Mouse (Mus musculus): ENCODE measurements at regions not wholly inside any gene's neighbourhood (a gene's known extent, or its start where the extent isn't known, plus 50 kb on each side); places are given as distances from the start of the nearest gene placed in this dataset.

GRCm38 (mm10) chr12:107833001-107833400 lies 170.4 kb downstream of the Bcl11b start:
- DNase-seq (ENCODE audit: extremely low spot score in 1 of 2, low spot score in 2 of 2): no peak
- Histone ChIP-seq H3K27ac (no peak overlapping the region), H3K4me3 (no peak overlapping the region)
- intact Hi-C loops (cut with DNase I): no loop called here
- TF ChIP-seq CTCF (IDR thresholded peaks at IDR 0.05): no peak

DNA sequence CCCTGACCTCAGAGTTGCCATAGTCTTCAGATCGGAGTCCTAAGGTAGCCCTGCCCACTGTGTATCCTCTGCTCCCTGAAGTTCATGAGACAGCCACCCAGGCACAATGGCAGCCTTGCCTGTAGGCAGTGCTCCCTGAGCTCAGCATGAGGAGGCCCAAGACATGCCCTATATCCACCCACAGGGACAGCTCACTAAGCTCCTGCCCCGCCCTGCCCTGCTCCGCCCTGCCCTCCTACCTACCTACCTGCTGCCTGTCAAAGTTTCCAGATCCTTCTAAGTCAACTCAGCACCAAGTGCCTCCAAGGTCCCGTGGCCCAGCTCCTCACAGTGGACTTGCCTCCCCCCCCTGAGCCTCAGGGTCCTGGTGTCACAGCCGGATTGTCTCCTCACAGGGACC lies 168.9 kb downstream of the Bcl11b start:
- TF ChIP-seq CTCF (IDR thresholded peaks at IDR 0.05): no peak
- no peak overlapping the region for H3K27ac ChIP-seq
- intact Hi-C loops (cut with DNase I): no loop called here
- no peak overlapping the region for H3K4me3 ChIP-seq
- no peak for DNase-seq (ENCODE audit: extremely low spot score in 1 of 2, low spot score in 2 of 2)

DNA sequence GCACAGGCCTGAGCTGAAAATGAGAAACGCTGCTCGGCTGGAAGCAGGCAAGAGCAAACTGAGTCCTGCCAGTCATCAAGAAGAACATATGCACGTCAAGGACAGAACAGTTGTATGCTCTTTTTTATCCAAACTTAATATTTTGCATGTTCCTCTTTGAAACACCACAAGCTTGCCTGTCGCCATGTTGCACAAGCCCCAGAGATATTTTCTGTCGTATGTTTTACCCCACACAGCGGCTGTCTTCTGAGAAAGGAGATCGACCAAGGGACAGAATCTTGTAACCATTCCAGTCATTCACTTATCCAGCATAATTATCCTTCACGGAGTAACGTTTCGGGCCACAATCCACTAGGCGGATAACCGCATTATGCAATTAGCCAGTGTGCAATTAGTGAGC lies 165.7 kb downstream of the Bcl11b start:
- Histone ChIP-seq H3K4me3 (no peak overlapping the region), H3K27ac (no peak overlapping the region)
- no peak for TF ChIP-seq CTCF (IDR thresholded peaks at IDR 0.05)
- no peak for DNase-seq (ENCODE audit: extremely low spot score in 1 of 2, low spot score in 2 of 2)
- intact Hi-C loops (cut with DNase I): no loop called here

DNA sequence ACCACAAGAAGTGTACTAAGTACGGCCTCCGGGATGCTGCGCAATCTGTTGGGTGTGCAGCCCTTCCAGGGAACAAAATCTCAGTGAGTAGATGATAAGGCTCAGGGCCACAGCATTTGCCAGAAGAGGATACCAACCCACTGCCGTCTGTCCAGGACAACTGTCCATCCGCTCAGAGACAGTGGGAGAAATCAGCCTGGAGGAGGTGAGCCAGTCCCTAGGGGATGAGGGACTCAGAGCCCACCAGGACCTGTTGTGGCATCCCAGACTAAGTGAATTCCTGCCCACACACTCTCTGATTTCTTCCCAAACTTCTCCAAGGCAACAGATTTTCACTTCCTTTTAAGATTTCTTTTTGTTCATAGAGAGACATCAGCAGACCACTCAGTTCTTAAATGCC lies 158.8 kb downstream of the Bcl11b start:
- no peak overlapping the region for H3K4me3 ChIP-seq
- TF ChIP-seq CTCF (IDR thresholded peaks at IDR 0.05): no peak
- DNase-seq (ENCODE audit: extremely low spot score in 1 of 2, low spot score in 2 of 2): no peak
- intact Hi-C loops (cut with DNase I): no loop called here
- no peak overlapping the region for H3K27ac ChIP-seq

- intact Hi-C loops (cut with DNase I): no loop called here
Measured at GRCm38 (mm10) chr12:107850591-107850990, 152.8 kb downstream of the Bcl11b start.

GRCm38 (mm10) chr12:107852921-107853320 lies 150.5 kb downstream of the Bcl11b start:
- Histone ChIP-seq H3K27ac (no peak overlapping the region), H3K4me3 (no peak overlapping the region)
- DNase-seq (ENCODE audit: extremely low spot score in 1 of 2, low spot score in 2 of 2): no peak
- no peak for TF ChIP-seq CTCF (IDR thresholded peaks at IDR 0.05)
- intact Hi-C loops (cut with DNase I): no loop called here

More at GRCm38 (mm10) chr12:107850591-107850990, 152.8 kb downstream of the Bcl11b start:
- DNase-seq (ENCODE audit: extremely low spot score in 1 of 2, low spot score in 2 of 2): no peak
- no peak overlapping the region for H3K27ac ChIP-seq
- H3K4me3 ChIP-seq: no peak overlapping the region
- TF ChIP-seq CTCF (IDR thresholded peaks at IDR 0.05): no peak

DNA sequence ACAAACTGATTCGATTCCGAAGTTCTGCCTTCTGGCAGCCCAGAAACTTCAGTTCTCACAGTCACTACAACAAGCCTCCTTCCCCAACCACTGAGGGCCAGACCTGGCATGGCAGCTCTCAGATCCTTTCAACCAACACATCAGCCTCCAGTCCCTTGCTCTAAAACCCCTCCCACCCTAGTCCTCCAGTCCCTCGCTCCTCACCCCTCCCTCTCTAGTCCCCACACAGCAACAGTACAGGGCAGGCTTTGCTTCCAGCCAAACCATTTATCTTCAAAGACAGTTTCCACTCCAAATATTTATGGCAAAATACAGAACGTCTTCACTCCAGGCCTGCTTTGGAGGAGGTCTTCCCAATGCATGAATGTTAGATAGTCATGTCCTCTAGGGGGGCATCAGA lies 147.9 kb downstream of the Bcl11b start:
- H3K27ac ChIP-seq: no peak overlapping the region
- no peak for TF ChIP-seq CTCF (IDR thresholded peaks at IDR 0.05)
- H3K4me3 ChIP-seq: no peak overlapping the region
- DNase-seq (ENCODE audit: extremely low spot score in 1 of 2, low spot score in 2 of 2): no peak
- intact Hi-C loops (cut with DNase I): no loop called here

- no peak overlapping the region for H3K27ac ChIP-seq
- no peak for DNase-seq (ENCODE audit: extremely low spot score in 1 of 2, low spot score in 2 of 2)
- no peak for TF ChIP-seq CTCF (IDR thresholded peaks at IDR 0.05)
- no peak overlapping the region for H3K4me3 ChIP-seq
- intact Hi-C loops (cut with DNase I): no loop called here
Measured at GRCm38 (mm10) chr12:107856421-107857043, 146.9 kb downstream of the Bcl11b start.

GRCm38 (mm10) chr12:107858536-107859280 lies 144.7 kb downstream of the Bcl11b start:
- intact Hi-C loops (cut with DNase I): no loop called here
- Histone ChIP-seq H3K27ac (no peak overlapping the region), H3K4me3 (no peak overlapping the region)
- no peak for TF ChIP-seq CTCF (IDR thresholded peaks at IDR 0.05)
- DNase-seq (ENCODE audit: extremely low spot score in 1 of 2, low spot score in 2 of 2): no peak

GRCm38 (mm10) chr12:107859750-107860149 lies 143.7 kb downstream of the Bcl11b start:
- H3K4me3 ChIP-seq: no peak overlapping the region
- intact Hi-C loops (cut with DNase I): no loop called here
- TF ChIP-seq CTCF (IDR thresholded peaks at IDR 0.05): no peak
- no peak for DNase-seq (ENCODE audit: extremely low spot score in 1 of 2, low spot score in 2 of 2)
- no peak overlapping the region for H3K27ac ChIP-seq

DNA sequence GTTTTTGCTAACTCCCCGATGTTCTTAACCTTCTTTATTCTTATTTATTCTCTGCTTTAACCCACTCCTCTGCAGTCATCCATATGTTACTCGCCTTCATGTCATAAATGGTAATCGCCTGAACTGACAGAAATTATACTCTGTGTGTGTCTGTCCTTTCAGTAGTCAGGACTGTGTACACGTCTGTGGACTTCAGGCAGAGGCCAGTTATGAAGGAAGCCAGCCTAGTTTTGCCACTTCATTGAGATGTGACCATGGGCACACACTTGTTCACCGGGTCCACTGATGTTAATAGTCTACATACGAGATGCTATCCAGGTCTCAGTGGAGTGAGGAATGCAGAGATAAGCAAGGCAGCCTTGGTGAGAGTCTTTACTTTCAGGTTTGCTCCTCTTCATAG lies 143.0 kb downstream of the Bcl11b start:
- H3K27ac ChIP-seq: no peak overlapping the region
- no peak for DNase-seq (ENCODE audit: extremely low spot score in 1 of 2, low spot score in 2 of 2)
- intact Hi-C loops (cut with DNase I): no loop called here
- no peak overlapping the region for H3K4me3 ChIP-seq
- TF ChIP-seq CTCF (IDR thresholded peaks at IDR 0.05): no peak
